Mouse (Mus musculus) CD4-positive, CD25-positive, alpha-beta regulatory T cell, adult 2 months (primary cell): Measurements from ENCODE around the gene Fut7.

Experiments
- DNase-seq: peaks from one replicate; pipeline ENCODE4 v3.0.0-alpha.2; 2012; ENCODE audit warnings: low read depth, low spot score

Gene Fut7

GRCm38 (mm10) chr2:25423626-25424025, 559 bp downstream of the Fut7 start:
- no peak for DNase-seq

- no peak for DNase-seq
Measured at GRCm38 (mm10) chr2:25425481-25425880, 2.4 kb downstream of the Fut7 start.

GRCm38 (mm10) chr2:25426721-25427191, 3.7 kb downstream of the Fut7 start:
- DNase-seq: peak; percentile 91

GRCm38 (mm10) chr2:25427256-25427655, 4.2 kb downstream of the Fut7 start:
- no peak for DNase-seq

- DNase-seq: peak; percentile 96
Measured at GRCm38 (mm10) chr2:25428442-25429236, 5.6 kb downstream of the Fut7 start, which contains the start of gene Abca2. Gene Abca2 (plus strand): TSS chr2:25428703.

GRCm38 (mm10) chr2:25429435-25430180, 6.5 kb downstream of the Fut7 start:
- DNase-seq: no peak

GRCm38 (mm10) chr2:25430395-25431233, 7.5 kb downstream of the Fut7 start:
- DNase-seq: no peak

- no peak for DNase-seq
Measured at GRCm38 (mm10) chr2:25431308-25431855, 8.3 kb downstream of the Fut7 start.

- DNase-seq: no peak
Measured at GRCm38 (mm10) chr2:25432326-25433098, 9.4 kb downstream of the Fut7 start.

GRCm38 (mm10) chr2:25433101-25433500, 10.0 kb downstream of the Fut7 start:
- no peak for DNase-seq

GRCm38 (mm10) chr2:25434292-25434691, 11.2 kb downstream of the Fut7 start:
- DNase-seq: no peak

GRCm38 (mm10) chr2:25436286-25436820, 13.3 kb downstream of the Fut7 start:
- DNase-seq: no peak

GRCm38 (mm10) chr2:25441067-25441466, 18.0 kb downstream of the Fut7 start:
- no peak for DNase-seq

- no peak for DNase-seq
Measured at GRCm38 (mm10) chr2:25442682-25443081, 19.6 kb downstream of the Fut7 start.

GRCm38 (mm10) chr2:25450853-25451647, 28.0 kb downstream of the Fut7 start:
- DNase-seq: no peak

GRCm38 (mm10) chr2:25452951-25453350, 29.9 kb downstream of the Fut7 start:
- DNase-seq: no peak

- DNase-seq: no peak
Measured at GRCm38 (mm10) chr2:25456205-25456953, 33.3 kb downstream of the Fut7 start, which contains the start of gene Clic3. Gene Clic3 (plus strand): TSS chr2:25456838.

- no peak for DNase-seq
Measured at GRCm38 (mm10) chr2:25457022-25457896, 34.2 kb downstream of the Fut7 start.
